Mouse (Mus musculus) kidney, embryonic 16.5 days (tissue): Measurements from ENCODE around the gene Aoc1. TPM values are rescaled to one million over a fixed set of nuclear protein-coding genes. Genes with fewer than 3 reads are reported as not detected.

ENCODE experiments used
- ATAC-seq: fragments of 200-750 bp; cut with Nextera tagmentation; 2 replicates; pipeline ENCODE4 v1.8.0; 2017; ENCODE audit warnings: moderate TSS enrichment; ENCODE audit not compliant: low FRiP score, low TSS enrichment
- H3K27ac ChIP-seq: fragments of 300-500 bp; sonication (generic); 2 replicates; pipeline ENCODE4 v1.5.1; 2014; ENCODE audit warnings: low read length
- H3K27me3 ChIP-seq: fragments of 300-500 bp; sonication (generic); 2 replicates; pipeline ENCODE4 v1.6.1; 2014; ENCODE audit warnings: low read length, control low read depth, mixed read lengths; ENCODE audit not compliant: insufficient read depth
- H3K36me3 ChIP-seq: fragments of 300-500 bp; sonication (generic); 2 replicates; pipeline ENCODE4 v1.6.1; 2014; ENCODE audit warnings: low read length, control low read depth, mixed read lengths; ENCODE audit not compliant: insufficient read depth
- H3K4me1 ChIP-seq: fragments of 300-500 bp; sonication (generic); 2 replicates; pipeline ENCODE4 v1.6.1; 2014; ENCODE audit warnings: low read length, control low read depth, mixed read lengths; ENCODE audit not compliant: insufficient read depth
- H3K4me2 ChIP-seq: fragments of 300-500 bp; sonication (generic); replicated peaks from 2 replicates; pipeline ENCODE4 v1.6.1; 2014; ENCODE audit warnings: low read depth, low read length
- H3K4me3 ChIP-seq: fragments of 300-500 bp; sonication (generic); 2 replicates; pipeline ENCODE4 v1.5.1; 2014; ENCODE audit warnings: mild to moderate bottlenecking, low read length
- H3K9ac ChIP-seq: fragments of 300-500 bp; sonication (generic); replicated peaks from 2 replicates; pipeline ENCODE4 v1.6.1; 2014; ENCODE audit warnings: low read length
- H3K9me3 ChIP-seq: fragments of 300-500 bp; sonication (generic); 2 replicates; pipeline ENCODE4 v1.6.1; 2016; ENCODE audit warnings: low read length, control low read depth
- WGBS: fragments of 180-500 bp; shearing (Covaris S2); extraction: QIAGEN DNeasy Blood & Tissue Kit; methylation state at CpG from one replicate; pipeline ENCODE4 v1.1.7; 2014; 5-methylcytosine and 5-hydroxymethylcytosine counted together
- polyA plus RNA-seq: library from polyadenylated mRNA; unstranded; fragments of >200 nt; fragmentation: Nextera tagmentation; extraction: Ambion mirVana; gene quantifications from 2 replicates; pipeline ENCODE4 v1.2.1, GENCODE M21; 2015

Aoc1 gene
- polyA plus RNA-seq, 1 experiment from 2014 or later = 6.0 TPM

- Histone ChIP-seq H3K9ac (no peak overlapping the region), H3K9me3 (no peaks in the 10 kb centered on the region; the same call in 1 of the 2 replicates), H3K36me3 (no peaks in the 10 kb centered on the region), H3K4me3 (no peak overlapping the region), H3K4me1 (peaks cover 10% of the 10 kb centered on the region; the same call in 1 of the 2 replicates), H3K27ac (no peak overlapping the region), H3K4me2 (no peak overlapping the region), H3K27me3 (no peaks in the 10 kb centered on the region)
- 40% methylated on average over 8 of the region's 8 CpGs for WGBS
- no peak for ATAC-seq
Observed at GRCm38 (mm10) chr6:48857613-48858302, 14.9 kb upstream of the Aoc1 start.

GRCm38 (mm10) chr6:48860130-48860815, 12.4 kb upstream of the Aoc1 start:
- no peaks in the 10 kb centered on the region for H3K9me3 ChIP-seq
- H3K9ac ChIP-seq = peak overlapping the region; percentile 48; the same call in 1 of the 2 replicates
- peak; percentile 80 for ATAC-seq
- peak overlapping the region; percentile 49 for H3K4me2 ChIP-seq
- H3K27ac ChIP-seq = no peak overlapping the region
- WGBS = 13% methylated on average over 23 of the region's 23 CpGs
- no peaks in the 10 kb centered on the region for H3K27me3 ChIP-seq
- peak overlapping the region; percentile 35 for H3K4me3 ChIP-seq
- peaks cover 18% of the 10 kb centered on the region; the same call in 1 of the 2 replicates for H3K4me1 ChIP-seq
- H3K36me3 ChIP-seq = no peaks in the 10 kb centered on the region

- no peak for ATAC-seq
- WGBS = 86% methylated on average over 1 of the region's 1 CpGs
- H3K4me3 ChIP-seq = no peak overlapping the region
- H3K27ac ChIP-seq = no peak overlapping the region
- H3K4me2 ChIP-seq = no peak overlapping the region
- no peak overlapping the region for H3K9ac ChIP-seq
- no peaks in the 10 kb centered on the region for H3K27me3 ChIP-seq
- H3K9me3 ChIP-seq = no peaks in the 10 kb centered on the region
- peaks cover 18% of the 10 kb centered on the region; the same call in 1 of the 2 replicates for H3K4me1 ChIP-seq
- H3K36me3 ChIP-seq = no peaks in the 10 kb centered on the region
Observed at GRCm38 (mm10) chr6:48860851-48861250, 11.8 kb upstream of the Aoc1 start.

- H3K36me3 ChIP-seq = no peaks in the 10 kb centered on the region
- H3K27me3 ChIP-seq = no peaks in the 10 kb centered on the region
- H3K9me3 ChIP-seq = no peaks in the 10 kb centered on the region
- no peak overlapping the region for H3K9ac ChIP-seq
- H3K4me1 ChIP-seq = peaks cover 18% of the 10 kb centered on the region; the same call in 1 of the 2 replicates
- H3K4me2 ChIP-seq = no peak overlapping the region
- WGBS = 65% methylated on average over 12 of the region's 12 CpGs
- ATAC-seq = peak; percentile 33; the same call in 1 of the 2 replicates
- no peak overlapping the region for H3K4me3 ChIP-seq
- peak overlapping the region; percentile 6; the same call in 1 of the 2 replicates for H3K27ac ChIP-seq
Observed at GRCm38 (mm10) chr6:48861616-48862280, 10.9 kb upstream of the Aoc1 start.

- Histone ChIP-seq H3K4me1 (peaks cover 19% of the 10 kb centered on the region; the same call in 1 of the 2 replicates), H3K4me2 (no peak overlapping the region), H3K9ac (no peak overlapping the region), H3K27ac (no peak overlapping the region), H3K4me3 (no peak overlapping the region), H3K36me3 (no peaks in the 10 kb centered on the region), H3K27me3 (no peaks in the 10 kb centered on the region), H3K9me3 (no peaks in the 10 kb centered on the region)
- no peak for ATAC-seq
- 79% methylated on average over 4 of the region's 4 CpGs for WGBS
Observed at GRCm38 (mm10) chr6:48862816-48863215, 9.9 kb upstream of the Aoc1 start.

GRCm38 (mm10) chr6:48863488-48863887, 9.2 kb upstream of the Aoc1 start:
- H3K9me3 ChIP-seq = no peaks in the 10 kb centered on the region
- peaks cover 15% of the 10 kb centered on the region; the same call in 1 of the 2 replicates for H3K4me1 ChIP-seq
- H3K27ac ChIP-seq = no peak overlapping the region
- H3K4me2 ChIP-seq = no peak overlapping the region
- WGBS = 91% methylated on average over 7 of the region's 7 CpGs
- H3K4me3 ChIP-seq = no peak overlapping the region
- no peaks in the 10 kb centered on the region for H3K36me3 ChIP-seq
- no peak overlapping the region for H3K9ac ChIP-seq
- H3K27me3 ChIP-seq = no peaks in the 10 kb centered on the region
- ATAC-seq = no peak

- 43% methylated on average over 3 of the region's 3 CpGs for WGBS
- ATAC-seq = no peak
- no peak overlapping the region for H3K9ac ChIP-seq
- peaks cover 15% of the 10 kb centered on the region; the same call in 1 of the 2 replicates for H3K4me1 ChIP-seq
- H3K4me3 ChIP-seq = no peak overlapping the region
- H3K9me3 ChIP-seq = no peaks in the 10 kb centered on the region
- H3K27me3 ChIP-seq = no peaks in the 10 kb centered on the region
- H3K27ac ChIP-seq = peak overlapping the region; percentile 94; the same call in 1 of the 2 replicates
- H3K36me3 ChIP-seq = no peaks in the 10 kb centered on the region
- H3K4me2 ChIP-seq = no peak overlapping the region
Observed at GRCm38 (mm10) chr6:48864181-48864580, 8.5 kb upstream of the Aoc1 start.

GRCm38 (mm10) chr6:48864723-48865122, 8.0 kb upstream of the Aoc1 start:
- Histone ChIP-seq H3K9ac (no peak overlapping the region), H3K4me3 (no peak overlapping the region), H3K9me3 (no peaks in the 10 kb centered on the region), H3K27me3 (no peaks in the 10 kb centered on the region), H3K36me3 (no peaks in the 10 kb centered on the region), H3K27ac (peak overlapping the region; percentile 94), H3K4me2 (no peak overlapping the region), H3K4me1 (peaks cover 15% of the 10 kb centered on the region; the same call in 1 of the 2 replicates)
- ATAC-seq = no peak
- WGBS = 30% methylated on average over 3 of the region's 3 CpGs

- Histone ChIP-seq H3K4me2 (no peak overlapping the region), H3K9ac (no peak overlapping the region), H3K27me3 (no peaks in the 10 kb centered on the region), H3K36me3 (no peaks in the 10 kb centered on the region), H3K4me3 (no peak overlapping the region), H3K9me3 (no peaks in the 10 kb centered on the region), H3K4me1 (peaks cover 15% of the 10 kb centered on the region; the same call in 1 of the 2 replicates), H3K27ac (peak overlapping the region; percentile 94)
- 76% methylated on average over 1 of the region's 1 CpGs for WGBS
- ATAC-seq = no peak
Observed at GRCm38 (mm10) chr6:48865152-48865745, 7.4 kb upstream of the Aoc1 start.
